Mouse (Mus musculus) midbrain, embryonic 14.5 days (tissue): ENCODE results near the gene Slc5a3. TPM values are rescaled to one million over a fixed set of nuclear protein-coding genes. Genes with fewer than 3 reads are reported as not detected.

Experiments used
- ATAC-seq: fragments of 200-750 bp; cut with Nextera tagmentation; 2 replicates; pipeline ENCODE4 v1.8.0; 2017; ENCODE audit warnings: moderate number of reproducible peaks, moderate library complexity; ENCODE audit not compliant: low FRiP score, low TSS enrichment
- DNase-seq: peaks from one replicate; pipeline ENCODE4 v3.0.0-alpha.2; 2015
- H3K27ac ChIP-seq: fragments of 300-500 bp; sonication (generic); replicated peaks from 2 replicates; pipeline ENCODE4 v1.5.1; 2014; ENCODE audit warnings: mild to moderate bottlenecking, low read depth, low read length, moderate library complexity
- H3K27me3 ChIP-seq: fragments of 300-500 bp; sonication (generic); 2 replicates; pipeline ENCODE4 v1.6.1; 2014; ENCODE audit warnings: low read length, control low read depth, mixed read lengths; ENCODE audit not compliant: control insufficient read depth, insufficient read depth
- H3K36me3 ChIP-seq: fragments of 300-500 bp; sonication (generic); 2 replicates; pipeline ENCODE4 v1.6.1; 2014; ENCODE audit warnings: low read length, control low read depth; ENCODE audit not compliant: control insufficient read depth, insufficient read depth
- H3K4me1 ChIP-seq: fragments of 300-500 bp; sonication (generic); 2 replicates; pipeline ENCODE4 v1.6.1; 2014; ENCODE audit warnings: mild to moderate bottlenecking, antibody characterized with exemption, low read length, control low read depth; ENCODE audit not compliant: control insufficient read depth, insufficient read depth
- H3K4me2 ChIP-seq: fragments of 300-500 bp; sonication (generic); 2 replicates; pipeline ENCODE4 v1.6.1; 2014; ENCODE audit warnings: mild to moderate bottlenecking, low read length, moderate library complexity
- H3K4me3 ChIP-seq: fragments of 300-500 bp; sonication (generic); replicated peaks from 2 replicates; pipeline ENCODE4 v1.5.1; 2014; ENCODE audit warnings: low read depth, low read length
- H3K9ac ChIP-seq: fragments of 300-500 bp; sonication (generic); replicated peaks from 2 replicates; pipeline ENCODE4 v1.6.1; 2014; ENCODE audit warnings: mild to moderate bottlenecking, low read length, moderate library complexity
- H3K9me3 ChIP-seq: fragments of 300-500 bp; sonication (generic); 2 replicates; pipeline ENCODE4 v1.6.1; 2016; ENCODE audit warnings: low read length, control low read depth, mixed read lengths; ENCODE audit not compliant: control insufficient read depth
- WGBS: fragments of 180-500 bp; shearing (Covaris S2); extraction: QIAGEN DNeasy Blood & Tissue Kit; methylation state at CpG from one replicate; pipeline ENCODE4 v1.1.7; 2014; 5-methylcytosine and 5-hydroxymethylcytosine counted together
- polyA plus RNA-seq: library from polyadenylated mRNA; unstranded; fragments of >200 nt; fragmentation: Nextera tagmentation; extraction: Ambion mirVana; gene quantifications from 2 replicates; pipeline ENCODE4 v1.2.1, GENCODE M21; 2014

Gene Slc5a3
- polyA plus RNA-seq, 1 experiment from 2014 or later, result 30.6 TPM

DNA sequence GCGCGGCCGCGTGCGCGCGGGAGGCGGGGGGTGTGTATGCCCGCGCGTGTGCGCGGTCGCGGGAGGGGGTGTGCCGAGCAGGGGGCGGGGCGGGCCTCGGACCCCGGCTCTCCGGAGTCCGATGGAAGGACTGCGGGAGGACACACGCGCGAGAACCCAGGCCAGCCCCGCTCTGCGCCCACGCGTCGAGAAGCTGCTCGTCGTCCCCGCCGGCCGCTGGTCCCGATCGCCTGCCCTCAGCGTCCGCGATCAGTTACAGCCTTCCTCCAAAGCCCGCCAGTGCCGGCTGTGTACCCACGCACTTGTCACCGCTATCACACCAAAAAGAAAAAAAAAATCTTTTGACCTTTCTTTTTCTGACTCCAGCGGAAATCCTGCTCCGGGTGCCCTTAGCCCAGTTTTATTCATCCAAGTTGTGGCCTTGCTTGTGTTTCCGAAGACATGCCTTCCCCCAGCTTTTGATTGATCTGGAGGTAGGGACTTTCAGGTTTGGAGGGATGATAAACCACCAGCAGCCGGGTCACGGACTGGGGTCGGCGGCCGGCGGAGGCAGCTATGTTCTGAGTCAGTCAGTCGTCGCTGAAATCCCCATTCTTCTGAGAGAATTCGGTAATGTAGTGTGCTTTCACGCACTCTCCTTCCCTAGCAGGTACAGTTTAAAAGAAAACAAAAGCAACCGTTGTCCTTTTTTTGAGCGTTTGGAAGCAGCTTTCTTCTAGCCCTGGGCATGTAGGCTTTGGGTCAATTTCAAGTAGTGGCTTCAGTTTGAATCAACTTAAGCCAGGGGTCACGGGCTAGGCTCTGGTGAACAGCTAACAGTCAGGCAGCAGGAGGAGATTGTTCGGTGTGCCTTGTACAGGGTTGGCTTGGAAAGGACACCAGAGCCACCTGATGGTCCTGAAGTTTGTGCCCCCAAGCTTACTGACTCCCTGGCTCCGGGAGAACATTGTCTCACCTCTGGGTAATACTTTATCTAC is 810 bp downstream of the Slc5a3 start:
- ATAC-seq, result peak; percentile 12; the same call in 1 of the 2 replicates
- H3K27ac ChIP-seq, result peak overlapping the region; percentile 85

DNA sequence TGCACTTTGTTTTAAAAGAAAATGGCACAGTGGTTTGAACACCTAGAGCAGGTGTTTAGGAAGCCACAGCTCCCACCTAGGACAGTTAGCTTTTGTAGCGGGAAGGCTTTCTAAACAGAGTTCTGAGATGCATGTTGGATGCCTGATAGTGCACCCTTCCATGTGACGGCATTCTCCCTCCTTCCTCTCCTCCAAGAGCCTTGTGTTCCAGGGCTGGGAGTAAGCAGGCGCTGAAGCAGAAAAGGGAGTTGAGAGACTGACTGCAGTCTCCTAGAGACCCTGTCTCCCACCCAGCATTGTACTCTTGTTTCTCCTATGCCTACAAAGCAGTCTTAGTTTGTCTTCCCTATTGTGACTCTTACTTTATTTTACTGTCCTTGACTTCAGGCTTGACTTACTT is 2.1 kb downstream of the Slc5a3 start:
- Histone ChIP-seq H3K9me3 (no peaks in the 10 kb centered on the region), H3K27ac (no peak overlapping the region), H3K27me3 (no peaks in the 10 kb centered on the region), H3K4me3 (peak overlapping the region; percentile 88), H3K9ac (no peak overlapping the region; the same call in 1 of the 2 replicates), H3K36me3 (peaks cover 17% of the 10 kb centered on the region), H3K4me1 (peaks cover 21% of the 10 kb centered on the region), H3K4me2 (peak overlapping the region; percentile 84)
- 67% methylated on average over 3 of the region's 3 CpGs for WGBS
- DNase-seq (no peak), ATAC-seq (no peak)

More for the DNA sequence above, 810 bp downstream of the Slc5a3 start:
- H3K9ac ChIP-seq, result peak overlapping the region; percentile 78
- peak; percentile 55 for DNase-seq
- peak overlapping the region; percentile 84 for H3K4me2 ChIP-seq
- no peaks in the 10 kb centered on the region for H3K27me3 ChIP-seq
- WGBS, result 2% methylated on average over 63 of the region's 63 CpGs
- peaks cover 21% of the 10 kb centered on the region for H3K4me1 ChIP-seq
- peaks cover 17% of the 10 kb centered on the region for H3K36me3 ChIP-seq
- 0 out of 2 replicates have a peak, but pooled peaks cover 1% of the 10 kb centered on the region for H3K9me3 ChIP-seq
- peak overlapping the region; percentile 88 for H3K4me3 ChIP-seq

DNA sequence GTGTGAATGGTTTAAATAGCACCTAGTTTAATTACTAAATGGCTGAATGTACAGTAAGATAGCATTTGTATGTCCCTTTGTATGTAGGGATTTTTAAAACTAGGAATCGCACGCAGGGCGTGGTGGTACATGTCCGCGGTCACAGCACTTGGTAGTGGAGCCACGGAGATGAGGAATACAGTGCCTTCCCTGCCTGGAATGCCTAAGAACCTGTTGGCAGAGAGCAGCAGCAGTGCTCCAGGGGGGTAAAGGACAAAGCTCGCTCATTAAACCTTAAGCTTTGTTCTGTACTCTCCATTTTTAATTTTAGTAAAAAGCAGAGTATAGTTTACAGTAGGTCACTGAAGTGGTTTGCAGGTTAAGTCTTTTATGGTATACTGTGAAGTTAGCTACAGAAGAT is 3.5 kb downstream of the Slc5a3 start:
- 95% methylated on average over 7 of the region's 7 CpGs for WGBS
- DNase-seq (no peak), ATAC-seq (no peak)
- Histone ChIP-seq H3K27me3 (no peaks in the 10 kb centered on the region), H3K36me3 (peaks cover 28% of the 10 kb centered on the region), H3K9me3 (no peaks in the 10 kb centered on the region), H3K4me2 (no peak overlapping the region), H3K4me1 (peaks cover 21% of the 10 kb centered on the region), H3K27ac (no peak overlapping the region), H3K4me3 (no peak overlapping the region), H3K9ac (no peak overlapping the region)

DNA sequence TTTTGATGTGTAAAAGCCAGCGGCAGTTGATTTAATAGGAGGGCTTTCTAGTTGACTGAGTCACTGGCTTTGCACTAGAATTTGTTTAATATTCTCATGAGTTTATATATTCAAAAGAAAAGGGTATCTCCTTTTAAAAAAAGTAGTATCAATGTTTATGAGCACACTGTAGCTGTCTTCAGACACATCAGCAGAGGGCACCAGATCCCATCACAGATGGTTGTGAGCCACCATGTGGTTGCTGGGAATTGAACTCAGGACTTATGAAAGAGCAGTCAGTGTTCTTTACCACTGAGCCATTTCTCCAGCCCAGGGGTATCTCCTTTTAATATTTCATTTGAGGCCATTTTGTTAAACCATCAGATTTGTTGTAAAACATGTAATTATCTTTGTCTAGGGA is 4.7 kb downstream of the Slc5a3 start:
- H3K4me1 ChIP-seq, result peaks cover 21% of the 10 kb centered on the region
- no peaks in the 10 kb centered on the region for H3K27me3 ChIP-seq
- ATAC-seq, result no peak
- peaks cover 40% of the 10 kb centered on the region for H3K36me3 ChIP-seq
- 100% methylated on average over 1 of the region's 1 CpGs for WGBS
- H3K4me2 ChIP-seq, result no peak overlapping the region
- no peak overlapping the region for H3K27ac ChIP-seq
- DNase-seq, result no peak
- H3K4me3 ChIP-seq, result no peak overlapping the region
- H3K9ac ChIP-seq, result no peak overlapping the region
- no peaks in the 10 kb centered on the region for H3K9me3 ChIP-seq

DNA sequence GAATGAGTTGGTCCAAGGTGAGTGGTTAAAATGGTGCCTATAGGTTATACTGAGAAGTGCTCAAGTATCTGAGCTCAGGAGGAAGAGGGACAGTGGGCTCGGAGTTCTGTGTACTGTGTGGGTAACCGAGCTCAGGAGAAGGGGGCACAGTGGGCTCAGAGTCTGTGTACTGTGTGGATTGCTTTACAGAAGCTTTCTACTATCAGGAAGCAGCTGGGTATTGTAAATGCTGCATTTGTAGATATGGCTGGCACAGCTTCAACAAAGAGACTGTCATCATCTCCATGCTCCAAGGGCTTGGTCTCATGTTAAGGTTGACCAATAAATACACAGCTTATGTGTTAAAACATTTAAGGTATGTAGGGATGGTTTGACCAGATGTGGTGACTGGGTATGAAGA is 6.7 kb downstream of the Slc5a3 start:
- H3K9me3 ChIP-seq, result no peaks in the 10 kb centered on the region
- WGBS, result 97% methylated on average over 2 of the region's 2 CpGs
- no peak overlapping the region for H3K4me2 ChIP-seq
- H3K4me1 ChIP-seq, result peaks cover 13% of the 10 kb centered on the region
- H3K9ac ChIP-seq, result no peak overlapping the region
- no peak overlapping the region for H3K27ac ChIP-seq
- H3K27me3 ChIP-seq, result no peaks in the 10 kb centered on the region
- H3K4me3 ChIP-seq, result no peak overlapping the region
- peaks cover 51% of the 10 kb centered on the region for H3K36me3 ChIP-seq
- ATAC-seq, result no peak
- no peak for DNase-seq

DNA sequence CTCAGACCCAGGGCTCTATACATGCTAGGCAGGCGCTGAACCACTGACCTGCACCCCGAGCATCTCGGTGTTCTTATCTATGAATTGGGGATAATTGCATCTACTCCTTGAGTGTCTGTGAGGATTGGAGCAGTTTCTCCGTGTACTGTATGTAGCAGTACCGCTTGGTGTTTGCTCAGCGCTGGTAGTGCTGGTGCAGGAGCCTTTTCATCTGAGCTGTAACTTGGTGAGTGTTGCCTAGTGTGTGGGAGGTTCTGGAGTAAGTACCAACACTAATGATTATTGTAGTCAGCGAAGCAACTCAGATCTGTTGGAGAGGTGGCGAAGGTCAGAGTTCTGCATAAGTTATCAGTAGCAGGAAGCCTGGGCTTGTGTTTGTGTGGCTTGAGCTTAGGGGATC is 12.2 kb downstream of the Slc5a3 start:
- H3K36me3 ChIP-seq, result peaks cover 60% of the 10 kb centered on the region
- H3K4me3 ChIP-seq, result no peak overlapping the region
- no peaks in the 10 kb centered on the region for H3K9me3 ChIP-seq
- ATAC-seq (no peak), DNase-seq (no peak)
- H3K9ac ChIP-seq, result no peak overlapping the region
- H3K4me1 ChIP-seq, result no peaks in the 10 kb centered on the region
- WGBS, result 96% methylated on average over 8 of the region's 8 CpGs
- H3K27me3 ChIP-seq, result no peaks in the 10 kb centered on the region
- no peak overlapping the region for H3K27ac ChIP-seq
- no peak overlapping the region for H3K4me2 ChIP-seq

DNA sequence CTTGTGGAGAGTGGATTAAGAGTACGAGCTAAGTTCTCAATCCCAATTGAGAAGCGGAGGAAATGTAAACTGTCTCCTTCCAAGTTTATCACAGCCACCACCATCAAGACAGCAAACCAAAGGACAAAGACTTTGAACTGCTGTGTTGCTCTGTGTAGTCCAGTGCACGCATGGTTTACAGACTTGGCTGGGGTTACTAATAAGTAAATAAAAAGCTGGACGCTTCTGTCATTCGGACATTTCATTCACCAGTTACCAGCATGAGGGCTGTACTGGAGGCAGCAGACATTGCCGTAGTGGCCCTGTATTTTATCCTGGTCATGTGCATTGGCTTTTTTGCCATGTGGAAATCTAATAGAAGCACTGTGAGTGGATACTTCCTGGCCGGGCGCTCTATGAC is 18.7 kb downstream of the Slc5a3 start:
- H3K27ac ChIP-seq, result no peak overlapping the region
- 96% methylated on average over 8 of the region's 8 CpGs for WGBS
- H3K4me1 ChIP-seq, result no peaks in the 10 kb centered on the region
- DNase-seq (no peak), ATAC-seq (no peak)
- H3K27me3 ChIP-seq, result no peaks in the 10 kb centered on the region
- H3K36me3 ChIP-seq, result peaks cover 38% of the 10 kb centered on the region
- no peak overlapping the region for H3K4me3 ChIP-seq
- H3K4me2 ChIP-seq, result no peak overlapping the region
- no peak overlapping the region for H3K9ac ChIP-seq
- H3K9me3 ChIP-seq, result no peaks in the 10 kb centered on the region

DNA sequence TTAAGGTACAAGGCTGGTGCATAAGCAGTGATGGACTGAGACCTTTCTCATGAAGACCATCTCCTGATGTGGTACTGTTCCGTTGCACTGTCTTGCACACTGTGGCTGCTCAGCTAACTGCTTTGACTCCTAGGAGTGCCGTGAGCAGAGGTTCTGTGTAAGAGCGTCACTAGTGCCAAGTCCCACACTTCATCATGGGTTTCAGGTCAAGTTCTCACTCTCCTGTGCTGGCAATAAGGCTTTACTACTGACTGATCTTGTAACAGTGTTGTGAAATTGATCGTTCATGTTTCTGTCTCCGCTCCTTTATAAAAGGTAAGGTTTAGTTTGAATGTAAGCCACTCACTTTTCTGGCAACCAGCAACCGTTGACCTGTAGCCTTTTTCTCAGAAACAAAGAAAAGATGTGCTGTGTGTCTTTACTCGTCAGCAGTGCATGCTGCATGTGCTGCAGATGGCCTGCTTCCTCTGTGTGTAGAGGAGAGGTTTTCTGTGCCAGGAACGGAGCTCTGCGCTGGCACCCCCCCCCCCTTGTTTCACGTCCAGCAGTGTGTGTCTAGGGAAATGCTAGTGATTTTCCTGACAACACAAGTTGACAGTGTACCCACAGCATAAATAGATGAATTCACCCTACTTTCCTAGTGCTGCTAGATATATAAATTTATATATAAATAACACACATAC is 25.8 kb downstream of the Slc5a3 start:
- Histone ChIP-seq H3K4me1 (no peaks in the 10 kb centered on the region), H3K27ac (no peak overlapping the region), H3K4me2 (no peak overlapping the region), H3K4me3 (no peak overlapping the region), H3K27me3 (no peaks in the 10 kb centered on the region), H3K9ac (no peak overlapping the region), H3K36me3 (0 out of 2 replicates have a peak, but pooled peaks cover 14% of the 10 kb centered on the region), H3K9me3 (no peaks in the 10 kb centered on the region)
- WGBS, result 81% methylated on average over 10 of the region's 10 CpGs
- DNase-seq (no peak), ATAC-seq (no peak)
